Mouse (Mus musculus) brain, embryonic 14.5 days (tissue): Measurements from ENCODE around the gene 4930453N24Rik.

Source experiments
- CTCF ChIP-seq: fragments of 200-500 bp; IDR thresholded peaks from 2 replicates; pipeline ENCODE4 v1.5.1; 2012; ENCODE audit warnings: inconsistent platforms, mild to moderate bottlenecking, moderate library complexity, borderline replicate concordance; ENCODE audit not compliant: insufficient read depth, insufficient read length; ENCODE audit errors: extremely low read depth
- POLR2A ChIP-seq: fragments of 200-500 bp; IDR thresholded peaks from 2 replicates; pipeline ENCODE4 v1.6.1; 2012; ENCODE audit warnings: mild to moderate bottlenecking, inconsistent platforms, borderline replicate concordance; ENCODE audit not compliant: poor library complexity, insufficient read depth, insufficient read length, severe bottlenecking; ENCODE audit errors: extremely low read depth

- TF ChIP-seq CTCF, result no peak
- TF ChIP-seq POLR2A, result no peak
These were observed 4.6 kb upstream of the 4930453N24Rik start for GRCm38 (mm10) chr16:64775516-64775915.
